In genomic region chr2:74027404-74028104, GRCm38 (mm10) we compare ENCODE assay signal across 9 mouse cellular contexts.
DNase-seq lines count a peak whose midpoint lies in the region; ATAC-seq and TF ChIP-seq lines count a peak whose summit lies in the region.
"Had no signal": no experiment of that assay in that cellular context is flagged by ENCODE, and none has a peak within 500 bp of the region (broad histone marks: within the 10 kb centered on the region; RNA-seq: fewer than 3 reads in every experiment).

No protein-coding gene starts in this region.

- no peak overlapping the region for H3K4me2 ChIP-seq in forebrain, embryonic 16.5 days (ENCODE audit: low read length)
- H3K4me2 ChIP-seq in midbrain, postnatal 0 days (ENCODE audit: low read depth, low read length, poor library complexity, severe bottlenecking) = peak overlapping the region; percentile 26
- H3K4me2 ChIP-seq: liver, embryonic 15.5 days had no signal

- no peaks in the 10 kb centered on the region for H3K27me3 ChIP-seq in kidney, adult 2 months (replicated peaks; ENCODE audit: control insufficient read depth, insufficient read depth, low read length)
- H3K27me3 ChIP-seq in forebrain, embryonic 16.5 days (replicated peaks; ENCODE audit: control insufficient read depth, insufficient read depth, low read length) = peaks cover 3% of the 10 kb centered on the region; the same call in 1 of the 2 replicates
- H3K27me3 ChIP-seq in midbrain, postnatal 0 days (ENCODE audit: insufficient read depth, low read length) = no peaks in the 10 kb centered on the region
- H3K27me3 ChIP-seq: liver, embryonic 15.5 days had no signal

- no peak for TF ChIP-seq POLR2A in kidney, adult 2 months (IDR thresholded peaks at IDR 0.05; ENCODE audit: low read depth, low read length)
- TF ChIP-seq POLR2A in brain, embryonic 14.5 days (IDR thresholded peaks at IDR 0.05; ENCODE audit: borderline replicate concordance, extremely low read depth, insufficient read depth, insufficient read length, poor library complexity, severe bottlenecking) = no peak

- peak; percentile 9 for DNase-seq in kidney, adult 2 months
- DNase-seq in kidney, adult 18-20 months = no peak
- DNase-seq in brain, embryonic 14.5 days (ENCODE audit: low read depth) = peak; percentile 93
- peak; percentile 26 to 37 for DNase-seq in layer of hippocampus, postnatal 36 days
- peak; percentile 85 for DNase-seq in midbrain, postnatal 0 days (ENCODE audit: low spot score)
- no peak for DNase-seq in thymus, postnatal 25 days
- no peak for DNase-seq in c-Kit-positive CD71-positive TER-119-positive erythroid progenitor cells, embryonic 14.5 days (ENCODE audit: low spot score)

- WGBS in kidney, adult 2 months = 52% methylated on average over 11 of the region's 11 CpGs
- WGBS in forebrain, embryonic 16.5 days = 42% methylated on average over 11 of the region's 11 CpGs
- 41% methylated on average over 11 of the region's 11 CpGs for WGBS in midbrain, postnatal 0 days

- 0 out of 2 replicates have a peak, but pooled peaks cover 2% of the 10 kb centered on the region for H3K9me3 ChIP-seq in forebrain, embryonic 16.5 days (ENCODE audit: control insufficient read depth, low read length)
- no peaks in the 10 kb centered on the region for H3K9me3 ChIP-seq in midbrain, postnatal 0 days (ENCODE audit: low read length)
- H3K9me3 ChIP-seq: liver, embryonic 15.5 days had no signal

- ATAC-seq in forebrain, embryonic 16.5 days = peak; percentile 69
- ATAC-seq in midbrain, postnatal 0 days (ENCODE audit: low FRiP score) = no peak

- H3K9ac ChIP-seq in forebrain, embryonic 16.5 days (replicated peaks; ENCODE audit: low read depth, low read length) = no peak overlapping the region
- H3K9ac ChIP-seq in midbrain, postnatal 0 days (replicated peaks; ENCODE audit: low read length, poor library complexity, severe bottlenecking) = no peak overlapping the region
- H3K9ac ChIP-seq: liver, embryonic 15.5 days had no signal

- H3K4me3 ChIP-seq in kidney, adult 2 months (ENCODE audit: insufficient read depth, low read depth, low read length) = no peak overlapping the region
- no peak overlapping the region for H3K4me3 ChIP-seq in forebrain, embryonic 16.5 days (replicated peaks; ENCODE audit: low read length)
- no peak overlapping the region for H3K4me3 ChIP-seq in midbrain, postnatal 0 days (ENCODE audit: low read depth, low read length)
- H3K4me3 ChIP-seq: liver, embryonic 15.5 days had no signal

- H3K27ac ChIP-seq in kidney, adult 2 months (ENCODE audit: insufficient read depth, low read depth, low read length) = no peak overlapping the region
- no peak overlapping the region for H3K27ac ChIP-seq in forebrain, embryonic 16.5 days (ENCODE audit: low read length)
- H3K27ac ChIP-seq in midbrain, postnatal 0 days (ENCODE audit: low read depth, low read length) = no peak overlapping the region
- H3K27ac ChIP-seq: liver, embryonic 15.5 days had no signal

- no peak; the same call in 1 of the 2 replicates for TF ChIP-seq CTCF in kidney, adult 2 months (conservative IDR thresholded peaks at IDR 0.05; ENCODE audit: insufficient read depth, insufficient read length, low read depth, low read length)
- peak; percentile 74; the same call in 1 of the 2 replicates for TF ChIP-seq CTCF in brain, embryonic 14.5 days (IDR thresholded peaks at IDR 0.05; ENCODE audit: borderline replicate concordance, extremely low read depth, insufficient read depth, insufficient read length)
- TF ChIP-seq CTCF in midbrain, postnatal 0 days (IDR thresholded peaks at IDR 0.05) = peak; percentile 90

- peaks cover 7% of the 10 kb centered on the region for H3K4me1 ChIP-seq in kidney, adult 2 months (ENCODE audit: control insufficient read depth, insufficient read depth, low read length)
- peaks cover 7% of the 10 kb centered on the region for H3K4me1 ChIP-seq in forebrain, embryonic 16.5 days (replicated peaks; ENCODE audit: control insufficient read depth, insufficient read depth, low read length)
- H3K4me1 ChIP-seq in midbrain, postnatal 0 days (ENCODE audit: insufficient read depth, low read length) = no peaks in the 10 kb centered on the region
- H3K4me1 ChIP-seq: liver, embryonic 15.5 days had no signal

- no peaks in the 10 kb centered on the region for H3K36me3 ChIP-seq in kidney, adult 2 months (ENCODE audit: control insufficient read depth, insufficient read depth, low read length)
- no peaks in the 10 kb centered on the region for H3K36me3 ChIP-seq in forebrain, embryonic 16.5 days (ENCODE audit: control insufficient read depth, insufficient read depth)
- no peaks in the 10 kb centered on the region for H3K36me3 ChIP-seq in midbrain, postnatal 0 days (ENCODE audit: insufficient read depth, low read length)
- H3K36me3 ChIP-seq: liver, embryonic 15.5 days had no signal

Comparison
In these comparisons a context has a peak if more than half of its experiments do, and no peak if none do; other contexts are left out.
1. DNase-seq: peak in kidney, adult 2 months (single experiment), brain, embryonic 14.5 days (single experiment), layer of hippocampus, postnatal 36 days (2 of 2) and midbrain, postnatal 0 days (single experiment); none in kidney, adult 18-20 months (single experiment), thymus, postnatal 25 days (single experiment) and c-Kit-positive CD71-positive TER-119-positive erythroid progenitor cells, embryonic 14.5 days (single experiment).